Mouse (Mus musculus) kidney, adult 11 months (tissue): Measurements from ENCODE around the gene 1700123O20Rik.

Source experiments
- DNase-seq: peaks from one replicate; pipeline ENCODE4 v3.0.0; 2022

Gene 1700123O20Rik

GRCm38 (mm10) chr14:54678657-54679304, 7.2 kb upstream of the 1700123O20Rik start:
- peak; percentile 7 for DNase-seq

- DNase-seq = no peak
These were observed 3.6 kb upstream of the 1700123O20Rik start for GRCm38 (mm10) chr14:54682396-54682795.

GRCm38 (mm10) chr14:54685471-54685870, 545 bp upstream of the 1700123O20Rik start:
- no peak for DNase-seq

- DNase-seq = peak; percentile 100
These were observed 617 bp downstream of the 1700123O20Rik start, which contains the start of gene Acin1 for GRCm38 (mm10) chr14:54686522-54687143. Gene Acin1 (minus strand): TSS chr14:54686931.

- no peak for DNase-seq
These were observed 1.2 kb downstream of the 1700123O20Rik start for GRCm38 (mm10) chr14:54687251-54687650.

- DNase-seq = no peak
These were observed 9.0 kb downstream of the 1700123O20Rik start for GRCm38 (mm10) chr14:54695042-54695441.

GRCm38 (mm10) chr14:54696752-54697151, 10.7 kb downstream of the 1700123O20Rik start:
- no peak for DNase-seq

- no peak for DNase-seq
These were observed 12.7 kb downstream of the 1700123O20Rik start, which contains the start of gene Gm29776 for GRCm38 (mm10) chr14:54698733-54699132. Gene Gm29776 (minus strand): TSS chr14:54698833.

GRCm38 (mm10) chr14:54699586-54699985, 13.6 kb downstream of the 1700123O20Rik start:
- no peak for DNase-seq

GRCm38 (mm10) chr14:54701298-54701697, 15.3 kb downstream of the 1700123O20Rik start:
- peak; percentile 54 for DNase-seq

GRCm38 (mm10) chr14:54703207-54703606, 17.2 kb downstream of the 1700123O20Rik start:
- DNase-seq = no peak

- DNase-seq = no peak
These were observed 19.8 kb downstream of the 1700123O20Rik start for GRCm38 (mm10) chr14:54705844-54706243.

GRCm38 (mm10) chr14:54706589-54707320, 20.7 kb downstream of the 1700123O20Rik start:
- DNase-seq = no peak

- DNase-seq = no peak
These were observed 23.0 kb downstream of the 1700123O20Rik start for GRCm38 (mm10) chr14:54709054-54709453.

GRCm38 (mm10) chr14:54712074-54712473, 26.1 kb downstream of the 1700123O20Rik start, which contains the start of gene Cebpe:
Gene Cebpe (minus strand): TSS chr14:54712174.
- no peak for DNase-seq

GRCm38 (mm10) chr14:54712861-54713260, 26.8 kb downstream of the 1700123O20Rik start:
- DNase-seq = peak; percentile 35

GRCm38 (mm10) chr14:54714121-54714520, 28.1 kb downstream of the 1700123O20Rik start:
- peak; percentile 74 for DNase-seq

GRCm38 (mm10) chr14:54714617-54715081, 28.6 kb downstream of the 1700123O20Rik start:
- DNase-seq = peak; percentile 30

- DNase-seq = no peak
These were observed 29.4 kb downstream of the 1700123O20Rik start for GRCm38 (mm10) chr14:54715402-54715801.

- no peak for DNase-seq
These were observed 34.0 kb downstream of the 1700123O20Rik start for GRCm38 (mm10) chr14:54720041-54720440.

GRCm38 (mm10) chr14:54720654-54721350, 34.8 kb downstream of the 1700123O20Rik start:
- no peak for DNase-seq

- no peak for DNase-seq
These were observed 35.7 kb downstream of the 1700123O20Rik start for GRCm38 (mm10) chr14:54721711-54722110.

GRCm38 (mm10) chr14:54724049-54724448, 38.0 kb downstream of the 1700123O20Rik start:
- no peak for DNase-seq
